Mouse (Mus musculus) stomach, postnatal 0 days (tissue): ENCODE results near the gene Gnb2.

Experiments
- CTCF ChIP-seq: IDR thresholded peaks from 2 replicates; pipeline ENCODE4 v1.5.1; 2016; ENCODE audit warnings: antibody characterized with exemption, low read depth, mild to moderate bottlenecking, moderate library complexity
- EP300 ChIP-seq: optimal IDR thresholded peaks from 2 replicates; pipeline ENCODE3; 2016; ENCODE audit warnings: antibody characterized with exemption

DNA sequence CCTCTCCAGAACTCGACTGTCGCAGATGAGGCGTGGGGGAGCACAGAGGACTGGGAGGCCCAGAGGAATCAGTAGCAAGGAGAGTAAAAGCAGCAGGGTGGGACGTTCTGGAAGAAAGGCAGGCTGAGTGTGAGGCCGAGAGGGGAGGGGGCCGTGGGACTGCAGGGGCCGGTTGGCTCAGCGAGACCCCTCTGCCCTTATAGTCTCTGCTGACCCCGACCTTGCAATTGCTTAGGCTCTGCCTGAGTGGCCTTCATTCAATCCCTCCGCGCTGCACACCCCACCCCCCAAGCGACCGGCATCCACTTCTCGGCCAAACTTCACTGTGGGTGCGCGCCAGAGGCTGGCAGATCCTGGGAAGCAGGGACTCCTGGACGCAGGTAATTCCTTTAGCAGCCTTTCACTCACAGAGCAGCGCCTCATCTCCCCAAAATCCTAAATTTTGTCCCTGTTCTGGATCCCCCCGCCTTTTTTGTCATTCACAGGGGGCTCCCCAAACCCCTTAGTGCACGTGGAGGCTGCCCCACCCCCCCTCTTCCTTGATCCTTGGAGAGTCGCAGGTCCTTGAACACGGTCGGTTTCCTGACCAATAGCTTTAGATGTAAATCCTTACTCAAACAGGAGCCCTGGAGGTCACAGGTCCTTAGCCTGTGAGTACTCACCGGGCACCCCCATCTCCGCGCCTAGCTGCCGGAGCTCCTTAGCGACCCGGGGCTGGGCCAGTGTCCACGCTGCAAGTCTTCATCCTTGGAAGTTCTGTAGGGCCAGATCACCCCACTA lies 48.0 kb downstream of the Gnb2 start:
- TF ChIP-seq CTCF (no peak), EP300 (no peak)
